Mouse (Mus musculus) midbrain, embryonic 16.5 days (tissue): ENCODE measurements around the gene Snapc2. TPM values are rescaled to one million over a fixed set of nuclear protein-coding genes. Genes with fewer than 3 reads are reported as not detected.
A peak's percentile ranks its signal among the peaks of the same experiment; 100 is the strongest.

Experiments used
- ATAC-seq: fragments of 200-750 bp; cut with Nextera tagmentation; 2 replicates; pipeline ENCODE4 v1.8.0; 2017; ENCODE audit warnings: moderate TSS enrichment
- H3K27ac ChIP-seq: fragments of 300-500 bp; sonication (generic); 2 replicates; pipeline ENCODE4 v1.5.1; 2014; ENCODE audit warnings: mild to moderate bottlenecking, low read length, mixed read lengths
- H3K27me3 ChIP-seq: fragments of 300-500 bp; sonication (generic); 2 replicates; pipeline ENCODE4 v1.6.1; 2014; ENCODE audit warnings: low read depth, low read length, mixed read lengths; ENCODE audit not compliant: control insufficient read depth, insufficient read depth
- H3K36me3 ChIP-seq: fragments of 300-500 bp; sonication (generic); 2 replicates; pipeline ENCODE4 v1.6.1; 2014; ENCODE audit warnings: mild to moderate bottlenecking, low read length, moderate library complexity, mixed read lengths; ENCODE audit not compliant: control insufficient read depth, insufficient read depth
- H3K4me1 ChIP-seq: fragments of 300-500 bp; sonication (generic); 2 replicates; pipeline ENCODE4 v1.6.1; 2014; ENCODE audit warnings: mild to moderate bottlenecking, low read length, mixed read lengths; ENCODE audit not compliant: control insufficient read depth, insufficient read depth
- H3K4me2 ChIP-seq: fragments of 300-500 bp; sonication (generic); 2 replicates; pipeline ENCODE4 v1.6.1; 2014; ENCODE audit warnings: mild to moderate bottlenecking, low read length, mixed read lengths
- H3K4me3 ChIP-seq: fragments of 300-500 bp; sonication (generic); 2 replicates; pipeline ENCODE4 v1.5.1; 2014; ENCODE audit warnings: low read depth, mild to moderate bottlenecking, low read length, moderate library complexity, mixed read lengths
- H3K9ac ChIP-seq: fragments of 300-500 bp; sonication (generic); 2 replicates; pipeline ENCODE4 v1.6.1; 2014; ENCODE audit warnings: low read depth, low read length, mixed read lengths
- H3K9me3 ChIP-seq: fragments of 300-500 bp; sonication (generic); replicated peaks from 2 replicates; pipeline ENCODE4 v1.6.1; 2014; ENCODE audit warnings: mild to moderate bottlenecking, low read length, mixed read lengths; ENCODE audit not compliant: control insufficient read depth, poor library complexity, severe bottlenecking
- WGBS: fragments of 180-500 bp; shearing (Covaris S2); extraction: QIAGEN DNeasy Blood & Tissue Kit; methylation state at CpG from one replicate; pipeline ENCODE4 v1.1.7; 2014; 5-methylcytosine and 5-hydroxymethylcytosine counted together
- polyA plus RNA-seq: library from polyadenylated mRNA; unstranded; fragments of >200 nt; fragmentation: Nextera tagmentation; extraction: Ambion mirVana; gene quantifications from 2 replicates; pipeline ENCODE4 v1.2.1, GENCODE M21; 2015

The Snapc2 gene
- polyA plus RNA-seq, 1 experiment from 2014 or later = 62.9 TPM

- Histone ChIP-seq H3K4me3 (no peak overlapping the region), H3K27me3 (peaks cover 12% of the 10 kb centered on the region; the same call in 1 of the 2 replicates), H3K27ac (no peak overlapping the region), H3K36me3 (no peaks in the 10 kb centered on the region), H3K4me1 (0 out of 2 replicates have a peak, but pooled peaks cover 2% of the 10 kb centered on the region), H3K4me2 (no peak overlapping the region), H3K9ac (no peak overlapping the region), H3K9me3 (no peaks in the 10 kb centered on the region)
- no peak for ATAC-seq
- 64% methylated on average over 5 of the region's 5 CpGs for WGBS
Observed at GRCm38 (mm10) chr8:4229784-4230183, 23.1 kb upstream of the Snapc2 start.

- 0 out of 2 replicates have a peak, but pooled peaks cover 2% of the 10 kb centered on the region for H3K4me1 ChIP-seq
- no peak overlapping the region for H3K27ac ChIP-seq
- WGBS = 68% methylated on average over 10 of the region's 10 CpGs
- H3K4me3 ChIP-seq = no peak overlapping the region
- no peaks in the 10 kb centered on the region for H3K9me3 ChIP-seq
- ATAC-seq = no peak
- H3K36me3 ChIP-seq = no peaks in the 10 kb centered on the region
- H3K9ac ChIP-seq = no peak overlapping the region
- H3K27me3 ChIP-seq = peaks cover 12% of the 10 kb centered on the region; the same call in 1 of the 2 replicates
- no peak overlapping the region for H3K4me2 ChIP-seq
Observed at GRCm38 (mm10) chr8:4230612-4231351, 22.1 kb upstream of the Snapc2 start.

GRCm38 (mm10) chr8:4237814-4238433 is 15.0 kb upstream of the Snapc2 start:
- peaks cover 25% of the 10 kb centered on the region for H3K4me1 ChIP-seq
- no peaks in the 10 kb centered on the region for H3K27me3 ChIP-seq
- H3K36me3 ChIP-seq = no peaks in the 10 kb centered on the region; the same call in 1 of the 2 replicates
- H3K4me3 ChIP-seq = peak overlapping the region; percentile 79
- peak overlapping the region; percentile 83 for H3K27ac ChIP-seq
- no peaks in the 10 kb centered on the region for H3K9me3 ChIP-seq
- H3K4me2 ChIP-seq = peak overlapping the region; percentile 75
- peak; percentile 2 for ATAC-seq
- peak overlapping the region; percentile 65 for H3K9ac ChIP-seq
- 19% methylated on average over 15 of the region's 15 CpGs for WGBS

GRCm38 (mm10) chr8:4238434-4239192 is 14.3 kb upstream of the Snapc2 start, which contains the start of the genes Map2k7 and Gm49320:
Gene Map2k7, plus strand, starts transcription at chr8:4238740.
Gene Gm49320, plus strand, starts transcription at chr8:4238865.
- H3K27ac ChIP-seq = peak within 1 kb of the TSS; percentile 91
- H3K9ac ChIP-seq = peak within 1 kb of the TSS; percentile 84
- H3K9me3 ChIP-seq = no peaks in the 10 kb centered on the region
- H3K4me3 ChIP-seq = peak within 1 kb of the TSS; percentile 79
- peaks cover 4% of the 10 kb centered on the region for H3K36me3 ChIP-seq
- peak within 1 kb of the TSS; percentile 77 for H3K4me2 ChIP-seq
- peaks cover 25% of the 10 kb centered on the region for H3K4me1 ChIP-seq
- peak; percentile 96 for ATAC-seq
- no peaks in the 10 kb centered on the region for H3K27me3 ChIP-seq
- under 1% methylated on average over 57 of the region's 71 CpGs for WGBS

GRCm38 (mm10) chr8:4239193-4239890 is 13.5 kb upstream of the Snapc2 start:
- Histone ChIP-seq H3K9ac (peak overlapping the region; percentile 84), H3K9me3 (no peaks in the 10 kb centered on the region), H3K4me3 (peak overlapping the region; percentile 79), H3K27me3 (no peaks in the 10 kb centered on the region), H3K4me1 (peaks cover 25% of the 10 kb centered on the region), H3K27ac (peak overlapping the region; percentile 91), H3K36me3 (peaks cover 12% of the 10 kb centered on the region), H3K4me2 (peak overlapping the region; percentile 77)
- peak; percentile 43 for ATAC-seq
- WGBS = 15% methylated on average over 19 of the region's 19 CpGs

- no peak overlapping the region for H3K9ac ChIP-seq
- peaks cover 35% of the 10 kb centered on the region for H3K36me3 ChIP-seq
- ATAC-seq = no peak
- 94% methylated on average over 5 of the region's 5 CpGs for WGBS
- H3K9me3 ChIP-seq = no peaks in the 10 kb centered on the region
- peaks cover 11% of the 10 kb centered on the region for H3K4me1 ChIP-seq
- no peak overlapping the region for H3K4me2 ChIP-seq
- H3K27ac ChIP-seq = no peak overlapping the region
- no peak overlapping the region for H3K4me3 ChIP-seq
- no peaks in the 10 kb centered on the region for H3K27me3 ChIP-seq
Observed at GRCm38 (mm10) chr8:4245061-4245460, 7.8 kb upstream of the Snapc2 start.

GRCm38 (mm10) chr8:4245737-4246136 is 7.1 kb upstream of the Snapc2 start:
- Histone ChIP-seq H3K27me3 (no peaks in the 10 kb centered on the region), H3K9me3 (no peaks in the 10 kb centered on the region), H3K4me2 (no peak overlapping the region), H3K36me3 (peaks cover 35% of the 10 kb centered on the region), H3K4me1 (peaks cover 5% of the 10 kb centered on the region), H3K4me3 (no peak overlapping the region), H3K27ac (no peak overlapping the region), H3K9ac (no peak overlapping the region)
- 80% methylated on average over 13 of the region's 13 CpGs for WGBS
- no peak for ATAC-seq

- Histone ChIP-seq H3K4me2 (no peak overlapping the region), H3K27ac (no peak overlapping the region), H3K27me3 (no peaks in the 10 kb centered on the region), H3K9ac (no peak overlapping the region), H3K36me3 (peaks cover 35% of the 10 kb centered on the region), H3K4me3 (no peak overlapping the region), H3K9me3 (no peaks in the 10 kb centered on the region), H3K4me1 (no peaks in the 10 kb centered on the region; the same call in 1 of the 2 replicates)
- 92% methylated on average over 8 of the region's 8 CpGs for WGBS
- ATAC-seq = no peak
Observed at GRCm38 (mm10) chr8:4247241-4247640, 5.6 kb upstream of the Snapc2 start.
